Mouse (Mus musculus) mammary gland, adult 2 months (tissue): ENCODE data around the gene Olfr560. TPM values are rescaled to one million over a fixed set of nuclear protein-coding genes. Genes with fewer than 3 reads are reported as not detected.

Experiments
- polyA plus RNA-seq: library from polyadenylated mRNA; depleted of rRNA; stranded (reverse); fragments of >200 nt; gene quantifications from 2 replicates; pipeline ENCODE4 v1.2.3, GENCODE M21; 2012; ENCODE audit warnings: low replicate concordance; rRNA removed

Gene Olfr560
- polyA plus RNA-seq = 0.09 TPM in 1 of 2 replicates, not detected in the other

GRCm38 (mm10) chr7:102759266-102759665 lies at the start of gene Olfr560, which contains the start of gene Olfr78:
TSS of gene Olfr560 (minus strand) at chr7:102759366.
TSS of gene Olfr78 (minus strand) at chr7:102759471.

GRCm38 (mm10) chr7:102803180-102803579 lies 44.0 kb upstream of the Olfr560 start, which contains the start of gene Olfr564:
TSS of gene Olfr564 (plus strand) at chr7:102803480.

GRCm38 (mm10) chr7:102770921-102771320 lies 11.8 kb upstream of the Olfr560 start, which contains the start of gene Olfr561:
TSS of gene Olfr561 (plus strand) at chr7:102771221.

GRCm38 (mm10) chr7:102727391-102727790 lies 31.8 kb downstream of the Olfr560 start, which contains the start of gene Olfr559:
TSS of gene Olfr559 (minus strand) at chr7:102727491.

GRCm38 (mm10) chr7:102718970-102719369 lies 40.2 kb downstream of the Olfr560 start, which contains the start of gene Olfr33:
TSS of gene Olfr33 (minus strand) at chr7:102719070.

GRCm38 (mm10) chr7:102701915-102702314 lies 57.3 kb downstream of the Olfr560 start, which contains the start of gene Olfr558:
TSS of gene Olfr558 (plus strand) at chr7:102702215.

Other genes starting within 250 kb of the Olfr560 start
- not detected in 2 replicates for gene Olfr547, start 224.6 kb downstream of the Olfr560 start, polyA plus RNA-seq
- not detected in 2 replicates for gene Olfr548-ps1, start 218.5 kb downstream of the Olfr560 start, polyA plus RNA-seq
- gene Olfr549, start 209.5 kb downstream of the Olfr560 start, polyA plus RNA-seq = not detected in 2 replicates
- gene Trim21, start 193.9 kb downstream of the Olfr560 start, polyA plus RNA-seq = 6.6 and 12.9 TPM in 2 replicates
- gene Olfr550, start 187.9 kb downstream of the Olfr560 start, polyA plus RNA-seq = 0.78 and 0.91 TPM in 2 replicates
- not detected in 2 replicates for gene Olfr551, start 167.5 kb downstream of the Olfr560 start, polyA plus RNA-seq
- not detected in 2 replicates for gene Olfr552, start 161.6 kb downstream of the Olfr560 start, polyA plus RNA-seq
- gene Olfr553, start 141.1 kb downstream of the Olfr560 start, polyA plus RNA-seq = not detected in 2 replicates
- gene Olfr554, start 120.9 kb downstream of the Olfr560 start, polyA plus RNA-seq = not detected in 2 replicates
- not detected in 2 replicates for gene Olfr555, start 100.5 kb downstream of the Olfr560 start, polyA plus RNA-seq
- gene Olfr556, start 94.5 kb downstream of the Olfr560 start, polyA plus RNA-seq = not detected in 2 replicates
- 23.8 and 50.9 TPM in 2 replicates for gene Trim68, start 72.0 kb downstream of the Olfr560 start, polyA plus RNA-seq
- gene Olfr557, start 63.5 kb downstream of the Olfr560 start, polyA plus RNA-seq = not detected in 2 replicates
- 2.3 and 6.1 TPM in 2 replicates for gene Olfr558, start 57.2 kb downstream of the Olfr560 start, polyA plus RNA-seq
- 0.33 TPM in 1 of 2 replicates, not detected in the other for gene Olfr33, start 40.3 kb downstream of the Olfr560 start, polyA plus RNA-seq
- gene Olfr559, start 31.9 kb downstream of the Olfr560 start, polyA plus RNA-seq = not detected in 2 replicates
- gene Olfr78, start 105 bp upstream of the Olfr560 start, polyA plus RNA-seq = 3.2 and 8.0 TPM in 2 replicates
- 0.11 TPM in 1 of 2 replicates, not detected in the other for gene Olfr561, start 11.9 kb upstream of the Olfr560 start, polyA plus RNA-seq
- gene Olfr564, start 44.1 kb upstream of the Olfr560 start, polyA plus RNA-seq = not detected in 2 replicates
- gene Olfr566, start 99.4 kb upstream of the Olfr560 start, polyA plus RNA-seq = not detected in 2 replicates
- gene Olfr568, start 117.8 kb upstream of the Olfr560 start, polyA plus RNA-seq = not detected in 2 replicates
- not detected in 2 replicates for gene Olfr569, start 131.5 kb upstream of the Olfr560 start, polyA plus RNA-seq
- not detected in 2 replicates for gene Olfr570, start 135.2 kb upstream of the Olfr560 start, polyA plus RNA-seq
- gene Olfr571, start 158.2 kb upstream of the Olfr560 start, polyA plus RNA-seq = not detected in 2 replicates
- gene Olfr572, start 165.0 kb upstream of the Olfr560 start, polyA plus RNA-seq = not detected in 2 replicates
- gene Olfr573-ps1, start 183.2 kb upstream of the Olfr560 start, polyA plus RNA-seq = not detected in 2 replicates
- not detected in 2 replicates for gene Olfr574, start 189.1 kb upstream of the Olfr560 start, polyA plus RNA-seq
- not detected in 2 replicates for gene Olfr575, start 199.4 kb upstream of the Olfr560 start, polyA plus RNA-seq
- gene Olfr576, start 203.3 kb upstream of the Olfr560 start, polyA plus RNA-seq = not detected in 2 replicates
- gene Olfr577, start 216.6 kb upstream of the Olfr560 start, polyA plus RNA-seq = not detected in 2 replicates
- not detected in 2 replicates for gene Olfr578, start 230.0 kb upstream of the Olfr560 start, polyA plus RNA-seq